Mouse (Mus musculus): ENCODE data around the gene Tlr2. TPM values are rescaled to one million over a fixed set of nuclear protein-coding genes. Genes with fewer than 3 reads are reported as not detected.

The Tlr2 gene
- polyA plus RNA-seq, 2 experiments from 2014 or later, result 2.1 to 2.6 TPM

- no peak for ATAC-seq
Observed at GRCm38 (mm10) chr3:83827684-83828083, 13.9 kb downstream of the Tlr2 start.

GRCm38 (mm10) chr3:83823774-83824173 lies 17.8 kb downstream of the Tlr2 start:
- ATAC-seq, result no peak

GRCm38 (mm10) chr3:83816372-83816925 lies 25.1 kb downstream of the Tlr2 start:
- ATAC-seq, result no peak

- no peak for ATAC-seq
Observed at GRCm38 (mm10) chr3:83812863-83813262, 28.7 kb downstream of the Tlr2 start.

GRCm38 (mm10) chr3:83811987-83812386 lies 29.6 kb downstream of the Tlr2 start:
- no peak for ATAC-seq

- ATAC-seq, result no peak
Observed at GRCm38 (mm10) chr3:83808483-83808882, 33.1 kb downstream of the Tlr2 start.

GRCm38 (mm10) chr3:83801649-83802155 lies 39.9 kb downstream of the Tlr2 start:
- no peak for ATAC-seq

- no peak for ATAC-seq
Observed at GRCm38 (mm10) chr3:83799486-83799885, 42.1 kb downstream of the Tlr2 start.

GRCm38 (mm10) chr3:83797828-83798227 lies 43.7 kb downstream of the Tlr2 start:
- ATAC-seq, result peak; percentile 81

- peak; percentile 73 for ATAC-seq
Observed at GRCm38 (mm10) chr3:83797098-83797497, 44.5 kb downstream of the Tlr2 start.

- peak; percentile 58 for ATAC-seq
Observed at GRCm38 (mm10) chr3:83791444-83791843, 50.1 kb downstream of the Tlr2 start.

- ATAC-seq, result peak; percentile 69
Observed at GRCm38 (mm10) chr3:83789651-83790451, 51.7 kb downstream of the Tlr2 start.

GRCm38 (mm10) chr3:83787776-83788305 lies 53.7 kb downstream of the Tlr2 start:
- no peak for ATAC-seq

GRCm38 (mm10) chr3:83787086-83787485 lies 54.5 kb downstream of the Tlr2 start:
- ATAC-seq, result no peak

Other genes starting within 250 kb of the Tlr2 start
- gene Sfrp2, start 75.4 kb downstream of the Tlr2 start, polyA plus RNA-seq (2017; shearing (Covaris generic)), result 10 to 100 TPM in 1 of 2 experiments, 1 to 10 TPM in 1; 4.7 to 10.3 TPM
- gene Tmem131l, start 198.4 kb upstream of the Tlr2 start, polyA plus RNA-seq (2017; shearing (Covaris generic)), result 10 to 100 TPM; 28.5 to 36.1 TPM